8 mouse cellular contexts compared by ENCODE assay signal in genomic region chr6:137364681-137365080, GRCm38 (mm10).
DNase-seq lines count a peak whose midpoint lies in the region.

No protein-coding gene starts in this region.

- intact Hi-C loops in gastrocnemius, postnatal 14 days (cut with DNase I; ENCODE audit: low total_unique reads) = no loop called here

- peak; percentile 17 for DNase-seq in gastrocnemius, postnatal 14 days
- no peak for DNase-seq in gastrocnemius, adult 8-10 months (ENCODE audit: low spot score in 2 of 2)
- DNase-seq in brain, adult 2 months (ENCODE audit: low read depth, low spot score) = peak; percentile 87
- DNase-seq in frontal cortex, adult 2 months (ENCODE audit: extremely low spot score in 1 of 2, low spot score in 1 of 2) = peak; percentile 68 to 85
- peak; percentile 73 to 80 for DNase-seq in layer of hippocampus, adult 8-10 months (ENCODE audit: low spot score in 2 of 2)
- peak; percentile 71 for DNase-seq in retina, adult 2 months (ENCODE audit: low read depth, low spot score)
- DNase-seq in adrenal gland, postnatal 14 days = no peak
- DNase-seq in adrenal gland, adult 8-10 months = no peak

Comparison
In these comparisons a context has a peak if more than half of its experiments do, and no peak if none do; other contexts are left out.
1. DNase-seq: peak in gastrocnemius, postnatal 14 days (single experiment), brain, adult 2 months (single experiment), frontal cortex, adult 2 months (2 of 2), layer of hippocampus, adult 8-10 months (2 of 2) and retina, adult 2 months (single experiment); none in gastrocnemius, adult 8-10 months (0 of 2), adrenal gland, postnatal 14 days (single experiment) and adrenal gland, adult 8-10 months (single experiment).